Mouse (Mus musculus): ENCODE measurements at regions not wholly inside any gene's neighbourhood (a gene's known extent, or its start where the extent isn't known, plus 50 kb on each side); places are given as distances from the start of the nearest gene placed in this dataset.

GRCm38 (mm10) chr15:5574366-5574765 is 330.4 kb upstream of the Ptger4 start:
- TF ChIP-seq EP300 (IDR thresholded peaks at IDR 0.05; ENCODE audit: low read depth) (no peak), CTCF (IDR thresholded peaks at IDR 0.05; ENCODE audit: low read depth) (no peak)

All from liver, postnatal 0 days (tissue).